Mouse (Mus musculus) testis, adult 2 months (tissue): ENCODE results near the gene Adgrl2.

ENCODE experiments used
- CTCF ChIP-seq: fragments of 200-500 bp; IDR thresholded peaks from 2 replicates; pipeline ENCODE4 v1.5.1; 2012; ENCODE audit warnings: low read depth, mild to moderate bottlenecking, inconsistent platforms, low read length, moderate library complexity; ENCODE audit not compliant: control insufficient read depth, insufficient read depth, insufficient replicate concordance
- POLR2A ChIP-seq: fragments of 200-500 bp; IDR thresholded peaks from 2 replicates; pipeline ENCODE4 v1.6.1; 2012; ENCODE audit warnings: low read depth, mild to moderate bottlenecking, inconsistent platforms, low read length, moderate library complexity; ENCODE audit not compliant: control insufficient read depth

GRCm38 (mm10) chr3:148887902-148888301, 102.5 kb downstream of the Adgrl2 start:
- TF ChIP-seq CTCF (no peak), POLR2A (no peak)
